Mouse (Mus musculus): ENCODE measurements at regions not wholly inside any gene's neighbourhood (a gene's known extent, or its start where the extent isn't known, plus 50 kb on each side); places are given as distances from the start of the nearest gene placed in this dataset.

DNA sequence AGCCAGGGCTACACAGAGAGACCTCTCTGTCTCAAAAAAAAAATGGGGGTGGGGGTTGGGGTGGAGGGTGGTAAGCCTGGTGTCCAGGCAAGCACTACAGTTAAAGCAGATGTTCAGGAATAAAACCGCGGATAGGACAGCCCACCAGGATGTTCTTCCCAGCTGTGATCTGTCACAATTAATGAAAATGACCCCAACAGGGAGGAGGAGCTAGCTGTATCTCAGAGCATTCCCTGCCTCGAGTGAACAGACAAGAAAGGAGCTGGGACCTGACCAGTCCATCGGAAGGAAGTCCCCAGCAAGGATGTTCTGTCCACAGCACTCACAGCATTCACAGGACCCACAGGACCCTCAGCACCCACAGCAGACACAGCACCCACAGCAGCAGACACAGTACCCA lies 80.4 kb downstream of the Utp6 start:
- TF ChIP-seq GATA1 (IDR thresholded peaks at IDR 0.05; ENCODE audit: low read length) = no peak

GRCm38 (mm10) chr11:79878091-79878490 lies 84.1 kb downstream of the Utp6 start:
- TF ChIP-seq GATA1 (IDR thresholded peaks at IDR 0.05; ENCODE audit: low read length) = no peak

DNA sequence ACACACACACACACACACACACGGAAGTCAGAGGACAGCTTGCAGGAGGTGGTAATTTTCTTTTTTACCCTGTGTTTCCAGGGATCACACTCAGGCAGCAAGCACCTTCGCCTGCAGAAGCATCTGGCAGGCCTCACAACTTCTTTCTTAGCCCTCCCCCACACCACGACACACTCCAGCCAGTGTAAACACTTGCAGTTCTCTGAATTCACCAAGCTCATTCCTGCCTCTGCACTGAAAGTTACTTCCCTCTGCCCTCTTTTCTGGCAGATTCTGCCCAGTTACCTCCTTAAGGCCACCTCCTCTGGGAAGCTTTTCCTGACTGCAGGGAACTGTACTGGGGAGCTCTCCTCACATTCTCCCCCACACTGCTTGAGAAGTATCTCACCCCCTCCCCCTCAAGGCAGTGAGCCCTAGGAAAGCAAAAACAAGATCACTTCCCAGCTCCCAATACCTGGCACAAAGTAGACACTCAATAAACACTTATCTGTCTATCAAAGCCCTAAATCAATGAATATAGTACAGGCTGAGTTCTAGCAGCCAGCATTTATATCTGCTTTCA lies 84.9 kb downstream of the Utp6 start:
- TF ChIP-seq GATA1 (IDR thresholded peaks at IDR 0.05; ENCODE audit: low read length) = no peak

DNA sequence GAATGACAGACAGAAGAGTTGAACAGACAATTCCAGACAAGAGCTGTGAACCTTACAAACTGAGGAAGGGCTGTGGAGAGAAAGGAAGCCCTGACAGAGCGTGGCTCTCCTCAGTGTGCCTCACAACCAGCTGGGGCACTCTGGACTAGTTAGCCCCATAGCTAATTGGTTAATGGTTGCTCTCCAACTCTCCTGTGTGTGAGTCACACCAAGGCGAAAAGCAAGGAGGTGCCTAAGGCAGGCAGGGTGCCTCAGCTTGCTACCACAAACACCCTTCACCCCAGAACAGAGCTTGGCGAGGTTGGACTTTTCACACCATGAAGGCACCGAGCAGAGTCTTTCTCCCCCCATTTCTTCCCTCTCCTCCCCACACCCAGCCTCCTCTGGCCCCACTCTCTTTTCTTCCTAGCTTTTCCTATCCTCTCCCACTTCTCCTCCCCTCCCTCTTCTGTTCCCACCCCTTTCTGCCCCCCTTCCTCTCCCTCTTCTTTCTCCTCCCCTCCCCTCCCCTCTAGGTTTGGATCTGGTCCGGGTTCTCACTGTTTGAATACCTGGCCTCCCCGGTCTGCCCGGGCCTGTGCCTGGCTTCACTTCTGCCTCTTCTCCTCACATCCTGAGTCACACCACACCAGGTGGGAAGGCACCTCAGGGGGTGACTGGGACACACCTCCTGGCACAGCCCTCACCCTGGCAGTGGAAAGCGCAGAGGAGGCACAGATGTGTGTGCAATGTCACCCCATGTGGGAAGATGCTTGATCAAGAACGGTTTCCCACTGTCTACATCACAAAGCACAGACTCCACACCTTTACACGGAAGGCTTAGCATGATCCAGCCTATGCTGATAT lies 90.2 kb downstream of the Utp6 start:
- TF ChIP-seq GATA1 (IDR thresholded peaks at IDR 0.05; ENCODE audit: low read length) = no peak

GRCm38 (mm10) chr11:79870189-79870588 lies 92.0 kb downstream of the Utp6 start:
- TF ChIP-seq GATA1 (IDR thresholded peaks at IDR 0.05; ENCODE audit: low read length) = no peak

DNA sequence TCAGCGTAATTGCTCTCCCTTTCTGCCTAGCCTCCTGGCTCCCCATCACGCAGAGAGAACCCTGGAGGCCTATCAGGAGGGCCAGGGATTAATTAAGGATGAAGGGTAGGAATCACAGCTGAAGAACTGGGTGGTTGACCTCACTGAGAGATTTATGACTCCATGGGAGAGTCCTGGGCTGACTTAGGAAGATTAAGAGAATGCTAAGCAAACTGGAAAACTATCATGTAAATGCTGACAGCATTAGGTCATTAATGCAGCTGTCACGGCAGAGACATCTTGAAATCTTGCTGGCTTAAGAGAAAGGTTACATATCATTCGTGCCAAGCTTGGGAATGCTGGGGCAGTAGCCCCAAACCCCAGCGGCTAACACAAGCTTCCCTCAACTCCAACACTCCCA lies 93.2 kb downstream of the Utp6 start:
- no peak for TF ChIP-seq GATA1 (IDR thresholded peaks at IDR 0.05; ENCODE audit: low read length)

GRCm38 (mm10) chr11:79864836-79865235 lies 97.4 kb downstream of the Utp6 start:
- TF ChIP-seq GATA1 (IDR thresholded peaks at IDR 0.05; ENCODE audit: low read length) = no peak

GRCm38 (mm10) chr11:79863487-79864175 lies 98.6 kb downstream of the Utp6 start:
- no peak for TF ChIP-seq GATA1 (IDR thresholded peaks at IDR 0.05; ENCODE audit: low read length)

- TF ChIP-seq GATA1 (IDR thresholded peaks at IDR 0.05; ENCODE audit: low read length) = no peak
These were observed 101.6 kb downstream of the Utp6 start for GRCm38 (mm10) chr11:79860611-79861067.

- no peak for TF ChIP-seq GATA1 (IDR thresholded peaks at IDR 0.05; ENCODE audit: low read length)
These were observed 105.8 kb downstream of the Utp6 start for GRCm38 (mm10) chr11:79856376-79856775.

DNA sequence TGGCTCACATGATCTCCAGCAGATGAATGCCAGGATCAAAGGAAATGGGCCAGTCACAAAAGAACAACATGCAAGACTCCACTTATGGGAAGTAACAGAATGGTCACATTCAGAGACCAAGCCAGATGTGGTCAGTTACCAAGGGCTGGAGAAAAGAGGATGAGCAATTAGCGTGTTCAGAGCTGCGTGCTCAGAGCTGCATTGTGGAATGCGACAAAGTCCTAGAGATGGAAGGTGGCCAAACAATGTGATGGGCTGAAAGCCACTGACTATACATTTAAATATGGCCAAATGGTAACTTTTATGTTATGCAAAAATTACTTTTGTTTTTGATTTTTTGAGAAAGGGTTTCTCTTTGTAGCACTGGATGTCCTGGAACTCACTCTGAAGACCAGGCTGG lies 112.6 kb downstream of the Utp6 start:
- no peak for TF ChIP-seq GATA1 (IDR thresholded peaks at IDR 0.05; ENCODE audit: low read length)

- TF ChIP-seq GATA1 (IDR thresholded peaks at IDR 0.05; ENCODE audit: low read length) = no peak
These were observed 117.8 kb downstream of the Utp6 start for GRCm38 (mm10) chr11:79844436-79844835.

DNA sequence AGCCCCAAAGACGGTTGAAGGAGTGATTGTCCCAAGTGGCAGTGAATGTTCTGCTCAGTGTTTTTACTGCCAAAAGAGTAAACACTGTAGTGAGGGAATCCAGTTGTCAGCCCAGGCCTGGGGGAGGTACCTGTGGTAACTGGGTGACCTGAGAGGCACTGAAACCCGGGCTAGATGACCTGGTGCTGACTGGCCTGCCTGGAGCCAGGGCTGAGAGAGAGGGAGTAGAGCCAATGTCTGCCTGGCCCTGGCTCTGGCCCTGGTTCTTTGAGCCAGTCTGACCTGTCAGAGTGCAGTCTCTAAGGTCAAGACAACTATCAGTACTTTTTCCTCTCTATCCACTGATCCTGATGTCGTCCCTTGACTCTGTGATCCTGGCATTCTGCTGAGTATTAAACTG lies 119.2 kb downstream of the Utp6 start:
- TF ChIP-seq GATA1 (IDR thresholded peaks at IDR 0.05; ENCODE audit: low read length) = no peak

DNA sequence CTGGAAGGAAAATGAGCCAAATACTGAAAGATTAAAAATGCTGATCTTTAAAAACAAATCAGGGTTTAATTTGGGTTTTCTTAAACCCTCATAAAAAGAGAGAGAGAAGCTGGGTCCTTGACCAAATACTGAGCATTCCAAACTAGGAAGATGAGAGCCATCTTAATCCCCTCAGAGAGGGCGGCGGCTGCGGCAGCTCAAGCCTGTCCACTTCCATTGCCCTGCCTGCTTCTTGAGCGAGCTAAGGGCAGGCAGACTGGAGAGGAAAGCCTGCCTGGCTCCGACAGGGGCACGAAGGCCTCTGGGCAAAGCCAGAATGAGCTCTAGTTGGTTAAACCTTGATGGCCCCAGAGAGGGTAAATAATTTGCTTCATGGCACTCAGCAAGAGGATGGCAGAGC lies 122.2 kb downstream of the Utp6 start:
- TF ChIP-seq GATA1 (IDR thresholded peaks at IDR 0.05; ENCODE audit: low read length) = no peak

GRCm38 (mm10) chr11:79838051-79838450 lies 124.1 kb downstream of the Utp6 start:
- no peak for TF ChIP-seq GATA1 (IDR thresholded peaks at IDR 0.05; ENCODE audit: low read length)

Data from G1E-ER4 (cell line).